Mouse (Mus musculus) brain, embryonic 14.5 days (tissue): ENCODE measurements at regions not wholly inside any gene's neighbourhood (a gene's known extent, or its start where the extent isn't known, plus 50 kb on each side); places are given as distances from the start of the nearest gene placed in this dataset.

ENCODE experiments used
- DNase-seq: peaks from one replicate; pipeline ENCODE4 v3.0.0-alpha.2; 2011; ENCODE audit warnings: low read depth
- CTCF ChIP-seq: fragments of 200-500 bp; IDR thresholded peaks from 2 replicates; pipeline ENCODE4 v1.5.1; 2012; ENCODE audit warnings: inconsistent platforms, mild to moderate bottlenecking, moderate library complexity, borderline replicate concordance; ENCODE audit not compliant: insufficient read depth, insufficient read length; ENCODE audit errors: extremely low read depth
- POLR2A ChIP-seq: fragments of 200-500 bp; IDR thresholded peaks from 2 replicates; pipeline ENCODE4 v1.6.1; 2012; ENCODE audit warnings: mild to moderate bottlenecking, inconsistent platforms, borderline replicate concordance; ENCODE audit not compliant: poor library complexity, insufficient read depth, insufficient read length, severe bottlenecking; ENCODE audit errors: extremely low read depth

GRCm38 (mm10) chr3:34485345-34486223 lies 164.6 kb upstream of the Sox2 start:
- peak; percentile 29 for DNase-seq
- TF ChIP-seq CTCF, result no peak
- TF ChIP-seq POLR2A, result no peak

- no peak for TF ChIP-seq CTCF
- no peak for TF ChIP-seq POLR2A
- DNase-seq, result peak; percentile 60
These were observed 166.3 kb upstream of the Sox2 start for GRCm38 (mm10) chr3:34483934-34484333.

DNA sequence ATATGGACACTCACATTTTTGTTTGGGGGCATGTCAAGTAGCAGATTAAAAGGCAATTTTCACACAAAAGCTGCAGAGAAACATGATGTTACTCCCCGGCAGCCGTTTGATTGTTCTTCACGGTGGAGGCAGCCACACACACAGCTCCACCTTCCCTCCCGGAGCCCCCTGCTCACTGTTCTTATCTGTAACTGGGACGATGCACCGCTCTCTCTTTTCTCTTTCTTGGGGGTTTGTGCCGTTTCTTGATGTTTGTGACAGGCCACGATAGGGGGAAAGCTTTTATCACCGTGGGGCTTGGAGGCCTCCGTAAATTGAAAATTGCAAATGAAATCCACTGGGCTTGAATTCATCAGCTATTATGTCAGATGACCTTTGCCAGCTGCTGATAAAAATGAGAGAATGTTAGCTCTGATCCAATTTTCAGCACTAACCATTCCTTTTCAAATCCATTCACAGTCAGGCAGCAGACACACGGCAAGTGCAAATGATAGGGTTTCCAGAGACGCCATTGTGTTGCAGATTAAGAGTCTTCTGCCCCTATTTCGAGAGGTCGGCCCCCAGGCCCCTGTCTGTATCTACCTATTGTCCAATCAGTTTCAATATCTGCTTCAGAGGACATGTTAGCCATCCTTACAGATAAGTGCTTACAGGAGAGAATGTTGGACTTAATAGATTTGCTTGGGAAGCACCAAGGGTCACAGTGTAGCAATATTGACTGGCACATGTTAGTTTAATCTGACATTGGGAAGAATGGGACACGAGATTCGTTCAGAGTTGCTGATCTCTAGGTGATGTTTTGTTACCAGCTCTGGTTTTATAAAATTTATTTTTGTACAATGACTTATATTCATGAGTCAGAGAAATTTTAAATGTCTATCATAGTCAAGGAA lies 168.1 kb upstream of the Sox2 start:
- TF ChIP-seq POLR2A (no peak), CTCF (no peak)
- DNase-seq, result peak; percentile 83

DNA sequence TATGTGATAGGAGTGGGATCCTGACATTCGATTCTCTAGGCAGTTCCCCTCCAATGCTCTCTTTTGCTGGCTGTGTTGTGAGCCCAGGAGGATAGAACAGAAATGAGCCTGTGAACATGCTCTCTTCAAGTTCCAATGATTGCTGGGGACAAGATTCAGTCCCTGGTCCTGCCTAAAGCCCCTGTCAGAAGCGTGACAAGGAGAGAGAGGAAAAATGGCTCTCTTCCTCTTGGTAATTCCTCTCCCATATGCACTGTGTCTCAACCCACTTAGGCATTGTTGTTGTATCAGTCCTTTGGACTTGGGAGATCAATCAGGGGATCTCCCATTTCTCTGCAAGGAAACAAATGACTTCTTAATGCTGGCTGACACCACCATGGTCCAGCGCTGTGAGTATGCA lies 168.9 kb upstream of the Sox2 start:
- DNase-seq, result peak; percentile 47
- TF ChIP-seq POLR2A (no peak), CTCF (no peak)

DNA sequence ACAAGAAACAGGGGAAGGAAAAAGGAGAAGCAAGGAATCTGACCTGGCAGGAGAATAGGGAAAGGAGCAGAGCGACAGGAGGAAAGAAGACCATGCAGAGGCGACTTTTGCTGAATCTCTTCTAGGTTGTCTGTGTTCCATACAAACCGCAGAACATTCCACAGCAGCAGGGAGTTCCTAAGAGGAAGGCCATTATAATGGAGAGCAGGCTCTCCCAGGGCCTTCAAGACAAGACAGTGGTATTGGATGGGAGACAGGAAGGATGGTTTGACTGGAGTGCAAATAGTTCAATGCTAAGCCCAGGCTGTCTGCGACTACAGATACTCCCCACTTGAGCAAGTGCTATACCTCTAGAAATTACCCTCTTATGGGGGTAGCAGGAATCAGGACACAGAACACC lies 176.1 kb upstream of the Sox2 start:
- TF ChIP-seq POLR2A, result no peak
- no peak for TF ChIP-seq CTCF
- no peak for DNase-seq

DNA sequence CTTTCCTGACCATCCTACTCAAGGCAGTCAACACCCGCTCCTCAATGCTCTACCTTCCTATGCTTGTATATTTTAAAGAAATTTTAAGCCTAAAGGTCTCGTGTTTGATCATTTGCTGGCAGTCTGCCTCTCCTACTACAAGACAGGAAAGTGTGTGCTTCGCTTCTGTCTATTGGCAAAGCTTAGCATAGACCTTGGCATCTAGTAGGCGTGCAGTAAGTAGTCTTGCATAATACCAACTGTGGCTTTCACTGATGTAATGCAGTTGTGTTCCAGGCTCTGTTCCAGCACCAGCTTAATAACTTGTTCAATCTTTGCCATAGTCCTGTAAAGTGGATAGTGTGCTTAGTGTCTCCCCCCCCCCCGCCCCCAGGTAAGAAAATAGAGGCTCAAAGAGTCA lies 179.5 kb upstream of the Sox2 start:
- TF ChIP-seq CTCF (no peak), POLR2A (no peak)
- peak; percentile 77 for DNase-seq

DNA sequence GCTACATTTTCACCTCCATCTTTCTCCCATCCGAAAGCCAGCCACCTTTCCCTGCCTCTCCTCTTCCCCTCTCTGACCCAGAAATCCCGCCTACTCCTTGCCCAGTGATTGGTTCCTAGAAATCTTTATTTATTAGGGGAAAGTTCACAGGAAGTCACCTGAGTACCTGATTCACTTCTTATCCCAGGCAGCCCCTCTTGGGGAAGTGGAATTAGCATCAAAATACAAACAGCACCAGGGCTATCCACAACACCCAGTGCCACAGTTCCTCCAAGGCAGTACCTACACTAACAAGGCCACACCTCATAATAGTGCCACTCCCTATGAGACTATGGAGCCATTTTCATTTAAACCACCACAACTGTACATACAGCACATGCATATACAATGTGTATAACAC lies 180.3 kb upstream of the Sox2 start:
- TF ChIP-seq POLR2A (no peak), CTCF (no peak)

DNA sequence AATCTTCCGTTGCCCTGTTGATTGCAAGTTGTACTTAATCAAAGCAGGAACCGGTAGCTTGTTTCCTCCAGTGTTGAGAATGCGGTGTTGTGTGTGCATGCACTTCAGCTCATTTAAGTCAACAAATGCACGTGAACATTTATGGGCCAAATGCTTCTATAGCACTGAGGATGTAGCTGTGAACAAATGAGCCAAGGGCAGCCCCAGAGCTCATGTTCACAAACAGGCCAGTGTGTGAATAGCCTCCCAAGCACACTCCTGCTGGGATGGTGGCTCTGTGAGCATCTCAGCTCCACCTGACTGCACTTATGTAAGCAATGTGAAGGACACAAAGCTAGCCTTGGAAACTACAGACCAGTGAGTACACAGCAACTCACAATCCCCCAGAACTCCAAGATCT lies 183.9 kb upstream of the Sox2 start:
- DNase-seq, result peak; percentile 52
- TF ChIP-seq CTCF, result no peak
- TF ChIP-seq POLR2A, result no peak

More for the DNA sequence above, 180.3 kb upstream of the Sox2 start:
- no peak for DNase-seq

- TF ChIP-seq POLR2A (no peak), CTCF (no peak)
- DNase-seq, result peak; percentile 94
These were observed 185.0 kb upstream of the Sox2 start for GRCm38 (mm10) chr3:34465040-34465831.

GRCm38 (mm10) chr3:34458766-34459165 lies 191.4 kb upstream of the Sox2 start:
- TF ChIP-seq CTCF, result no peak
- TF ChIP-seq POLR2A, result no peak
- peak; percentile 73 for DNase-seq

DNA sequence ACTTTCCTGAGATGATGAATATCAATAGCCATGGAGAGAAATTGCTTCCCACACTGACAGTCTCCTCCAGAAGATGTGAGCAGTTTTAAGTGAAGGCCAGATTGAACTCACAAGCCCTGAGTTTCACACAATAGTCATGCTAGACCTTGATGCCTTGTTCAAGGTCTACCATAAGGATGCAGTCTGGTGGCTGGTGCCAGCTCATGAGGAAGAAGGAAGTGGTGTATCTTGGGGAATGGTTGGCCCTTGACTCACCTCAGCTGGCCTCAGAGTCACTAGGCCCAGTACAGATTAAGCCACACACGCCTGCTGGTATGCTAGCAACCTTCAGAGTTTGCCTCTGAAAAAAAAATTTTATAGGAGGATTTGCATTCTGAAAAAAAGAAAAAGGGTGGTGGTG lies 192.4 kb upstream of the Sox2 start:
- no peak for DNase-seq
- TF ChIP-seq POLR2A, result no peak
